Mouse (Mus musculus): ENCODE results near the gene Crybg1.
A peak's percentile ranks its signal among the peaks of the same experiment; 100 is the strongest.

- TF ChIP-seq POLR2A (IDR thresholded peaks at IDR 0.05; ENCODE audit: borderline replicate concordance, low read depth, low read length): no peak
- TF ChIP-seq CTCF (IDR thresholded peaks at IDR 0.05; ENCODE audit: low read depth, low read length): peak; percentile 51; the same call in 1 of the 2 replicates
These were observed 146.4 kb downstream of the Crybg1 start for GRCm38 (mm10) chr10:44002004-44002940.
